Mouse (Mus musculus): ENCODE measurements around the gene Qtrt1. TPM values are rescaled to one million over a fixed set of nuclear protein-coding genes. Genes with fewer than 3 reads are reported as not detected.
"Not testable (repeated sequence)": the region's sequence is repeated elsewhere in the genome, so short reads cannot be mapped to it uniquely, and the experiment has no call there.

Gene Qtrt1
- polyA plus RNA-seq, 1 experiment from 2014 or later = 23.8 TPM

DNA sequence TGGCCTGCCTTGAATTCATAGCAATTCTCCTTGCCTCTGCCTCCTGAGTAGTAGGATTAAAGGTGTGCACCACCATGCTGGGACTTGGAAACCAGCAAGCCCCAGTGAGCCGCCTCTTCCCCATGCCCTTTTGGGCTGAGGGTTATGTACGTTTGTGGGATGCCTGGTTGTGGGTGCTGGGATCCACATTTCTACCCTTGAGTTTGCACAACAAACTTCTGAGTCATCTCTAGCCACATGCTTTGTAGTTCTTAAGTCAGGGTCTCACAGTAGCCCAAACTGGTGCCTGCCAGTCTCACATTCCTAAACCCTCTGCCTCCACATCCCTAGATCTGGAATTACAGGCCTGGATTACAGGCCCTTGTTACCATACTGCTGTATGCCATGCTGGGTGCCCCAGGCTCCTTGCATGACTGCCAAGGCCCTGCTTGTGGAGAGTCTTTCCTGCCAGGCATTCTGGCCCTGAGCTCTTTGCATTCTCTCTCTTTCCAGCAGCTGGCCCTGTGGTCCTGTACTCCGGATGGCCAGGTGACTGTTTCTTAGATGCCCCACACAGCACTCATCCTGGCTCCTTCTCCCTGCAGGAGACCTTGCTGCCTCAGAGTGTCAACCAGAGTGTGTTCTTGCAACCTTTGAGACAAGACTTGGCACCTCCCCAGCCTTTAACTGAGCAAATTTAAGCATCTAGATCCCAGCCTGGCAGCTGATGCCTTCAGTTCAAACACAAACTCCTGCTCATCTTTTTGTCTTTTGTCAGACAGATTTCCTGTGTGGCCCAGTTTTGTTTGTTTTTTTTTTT is 52.3 kb downstream of the Qtrt1 start:
- Histone ChIP-seq H3K4me3 (no peak overlapping the region), H3K9ac (no peak overlapping the region), H3K4me1 (replicated peaks) (peaks cover 24% of the 10 kb centered on the region), H3K36me3 (peaks cover 32% of the 10 kb centered on the region; the same call in 1 of the 2 replicates), H3K9me3 (replicated peaks) (no peaks in the 10 kb centered on the region), H3K27ac (peak overlapping the region; percentile 89), H3K27me3 (no peaks in the 10 kb centered on the region), H3K4me2 (no peak overlapping the region)
- WGBS = 76% methylated on average over 3 of the region's 3 CpGs
- ATAC-seq (replicated peaks; ENCODE audit: insufficient number of reproducible peaks, insufficient read depth, low FRiP score, low read depth) = no peak

DNA sequence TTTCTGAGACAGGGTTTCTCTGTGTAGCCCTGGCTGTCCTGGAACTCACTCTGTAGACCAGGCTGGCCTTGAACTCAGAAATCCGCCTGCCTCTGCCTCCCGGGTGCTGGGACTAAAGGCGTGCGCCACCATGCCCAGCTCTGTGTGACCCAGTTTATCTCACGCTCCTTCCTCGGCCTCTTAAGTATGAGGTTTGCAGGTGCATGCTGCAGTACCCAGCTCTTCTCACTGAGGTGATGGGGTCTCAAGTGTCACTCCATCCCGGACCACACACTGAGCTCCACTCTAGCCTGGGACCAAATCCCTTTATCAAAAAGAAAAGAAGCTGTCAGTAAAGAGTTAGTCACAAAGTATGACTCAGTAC is 52.9 kb downstream of the Qtrt1 start:
- peaks cover 38% of the 10 kb centered on the region; the same call in 1 of the 2 replicates for H3K36me3 ChIP-seq
- not testable (repeated sequence) for H3K9me3 ChIP-seq (replicated peaks); H3K4me2 ChIP-seq; H3K9ac ChIP-seq; H3K27me3 ChIP-seq; ATAC-seq (replicated peaks; ENCODE audit: insufficient number of reproducible peaks, insufficient read depth, low FRiP score, low read depth); H3K4me3 ChIP-seq; H3K27ac ChIP-seq
- H3K4me1 ChIP-seq (replicated peaks) = peaks cover 24% of the 10 kb centered on the region
- WGBS = 91% methylated on average over 7 of the region's 7 CpGs

DNA sequence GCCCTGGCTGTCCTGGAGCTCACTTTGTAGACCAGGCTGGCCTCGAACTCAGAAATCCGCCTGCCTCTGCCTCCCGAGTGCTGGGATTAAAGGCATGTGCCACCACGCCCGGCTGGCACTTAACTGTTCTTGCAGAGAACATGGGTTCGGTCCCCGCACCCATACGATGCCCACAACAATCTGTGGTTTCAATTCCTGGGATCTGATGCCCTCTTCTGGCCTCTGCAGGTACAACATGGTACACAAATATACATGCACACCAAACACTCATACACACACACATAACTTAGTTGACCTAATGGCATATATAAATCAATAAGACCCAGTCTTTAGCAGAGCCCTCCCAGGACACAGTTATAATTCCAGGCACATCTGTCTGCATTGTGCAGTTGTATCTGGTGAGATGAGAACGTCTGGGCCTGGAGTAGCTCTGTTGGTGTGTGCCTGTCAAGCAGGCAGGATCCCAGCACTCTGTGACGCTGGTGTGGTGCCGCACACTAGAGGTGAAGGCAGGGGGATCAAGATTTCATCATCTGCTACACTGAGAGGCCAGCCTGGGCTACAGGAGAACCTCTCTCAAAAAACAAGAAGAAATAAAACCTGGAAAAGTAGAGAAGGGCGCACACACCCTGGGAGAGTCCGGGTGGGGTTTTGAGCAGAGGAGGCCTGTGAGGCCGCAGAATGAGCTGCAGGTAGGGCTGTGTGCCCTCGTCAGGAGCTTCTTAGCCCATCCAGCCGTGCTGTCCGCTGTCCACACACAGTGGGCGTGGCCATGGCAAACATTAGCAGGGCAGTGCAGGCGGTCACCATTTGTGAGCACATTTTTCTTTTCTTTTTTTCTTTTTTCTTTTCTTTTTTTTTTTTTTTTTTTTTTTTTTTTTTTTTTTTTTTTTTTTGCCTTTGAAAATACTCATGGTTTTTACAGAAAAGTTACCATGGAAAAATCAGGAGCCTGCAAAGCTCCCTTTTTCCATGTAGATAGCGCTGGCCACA is 57.7 kb downstream of the Qtrt1 start:
- Histone ChIP-seq H3K9ac (no peak overlapping the region), H3K36me3 (peaks cover 78% of the 10 kb centered on the region), H3K9me3 (replicated peaks) (no peaks in the 10 kb centered on the region), H3K4me1 (replicated peaks) (no peaks in the 10 kb centered on the region), H3K4me2 (no peak overlapping the region), H3K4me3 (no peak overlapping the region), H3K27me3 (no peaks in the 10 kb centered on the region), H3K27ac (no peak overlapping the region)
- WGBS = 88% methylated on average over 20 of the region's 20 CpGs
- 0 out of 2 replicates have a peak, but pooled peaks have one; percentile 23 for ATAC-seq (replicated peaks; ENCODE audit: insufficient number of reproducible peaks, insufficient read depth, low FRiP score, low read depth)

Other genes starting within 250 kb of the Qtrt1 start
- gene Pde4a, start 246.1 kb upstream of the Qtrt1 start, polyA plus RNA-seq (2015; fragmentation: Nextera tagmentation; extraction: Ambion mirVana) = 13.0 and 13.5 TPM in 2 replicates
- gene Keap1, start 172.5 kb upstream of the Qtrt1 start, polyA plus RNA-seq (2015; fragmentation: Nextera tagmentation; extraction: Ambion mirVana) = 43.4 and 56.9 TPM in 2 replicates
- 0.05 and 0.11 TPM in 2 replicates for gene S1pr5, start 163.4 kb upstream of the Qtrt1 start, polyA plus RNA-seq (2015; fragmentation: Nextera tagmentation; extraction: Ambion mirVana)
- gene Atg4d, start 146.5 kb upstream of the Qtrt1 start, polyA plus RNA-seq (2015; fragmentation: Nextera tagmentation; extraction: Ambion mirVana) = 48.5 and 50.9 TPM in 2 replicates
- gene Kri1, start 123.9 kb upstream of the Qtrt1 start, polyA plus RNA-seq (2015; fragmentation: Nextera tagmentation; extraction: Ambion mirVana) = 10.4 and 12.5 TPM in 2 replicates
- gene Cdkn2d, start 120.4 kb upstream of the Qtrt1 start, polyA plus RNA-seq (2015; fragmentation: Nextera tagmentation; extraction: Ambion mirVana) = 88.6 and 96.4 TPM in 2 replicates
- gene Ap1m2, start 99.5 kb upstream of the Qtrt1 start, polyA plus RNA-seq (2015; fragmentation: Nextera tagmentation; extraction: Ambion mirVana) = 1.8 and 6.9 TPM in 2 replicates
- gene Slc44a2, start 91.1 kb upstream of the Qtrt1 start, polyA plus RNA-seq (2015; fragmentation: Nextera tagmentation; extraction: Ambion mirVana) = 56.8 and 81.4 TPM in 2 replicates
- gene Ilf3, start 44.0 kb upstream of the Qtrt1 start, polyA plus RNA-seq (2015; fragmentation: Nextera tagmentation; extraction: Ambion mirVana) = 88.1 and 118 TPM in 2 replicates
- gene Dnm2, start 13.1 kb downstream of the Qtrt1 start, polyA plus RNA-seq (2015; fragmentation: Nextera tagmentation; extraction: Ambion mirVana) = 60.0 and 73.6 TPM in 2 replicates
- 78.8 and 92.6 TPM in 2 replicates for gene Tmed1, start 98.4 kb downstream of the Qtrt1 start, polyA plus RNA-seq (2015; fragmentation: Nextera tagmentation; extraction: Ambion mirVana)
- gene AB124611, start 114.3 kb downstream of the Qtrt1 start, polyA plus RNA-seq (2015; fragmentation: Nextera tagmentation; extraction: Ambion mirVana) = 2.3 and 4.1 TPM in 2 replicates
- gene Carm1, start 135.1 kb downstream of the Qtrt1 start, polyA plus RNA-seq (2015; fragmentation: Nextera tagmentation; extraction: Ambion mirVana) = 26.2 and 41.0 TPM in 2 replicates
- gene Timm29, start 180.9 kb downstream of the Qtrt1 start, polyA plus RNA-seq (2015; fragmentation: Nextera tagmentation; extraction: Ambion mirVana) = 26.1 and 29.8 TPM in 2 replicates
- 12.0 and 16.5 TPM in 2 replicates for gene Yipf2, start 181.0 kb downstream of the Qtrt1 start, polyA plus RNA-seq (2015; fragmentation: Nextera tagmentation; extraction: Ambion mirVana)
- gene Smarca4, start 204.3 kb downstream of the Qtrt1 start, polyA plus RNA-seq (2015; fragmentation: Nextera tagmentation; extraction: Ambion mirVana) = 39.6 and 57.4 TPM in 2 replicates